Mouse (Mus musculus) midbrain, postnatal 0 days (tissue): ENCODE data around the gene Strn. TPM values are rescaled to one million over a fixed set of nuclear protein-coding genes. Genes with fewer than 3 reads are reported as not detected.

Source experiments
- ATAC-seq: fragments of 200-750 bp; cut with Nextera tagmentation; 2 replicates; pipeline ENCODE4 v1.8.0; 2017; ENCODE audit warnings: moderate number of reproducible peaks, mild to moderate bottlenecking, moderate TSS enrichment, moderate library complexity; ENCODE audit not compliant: low FRiP score
- DNase-seq: peaks from one replicate; pipeline ENCODE4 v3.0.0-alpha.2; 2015; ENCODE audit warnings: low spot score
- H3K27ac ChIP-seq: fragments of 300-500 bp; sonication (generic); 2 replicates; pipeline ENCODE4 v1.5.1; 2014; ENCODE audit warnings: low read depth, mild to moderate bottlenecking, low read length, mixed read lengths
- H3K27me3 ChIP-seq: fragments of 300-500 bp; sonication (generic); 2 replicates; pipeline ENCODE4 v1.6.1; 2014; ENCODE audit warnings: low read length, control low read depth, mixed read lengths; ENCODE audit not compliant: insufficient read depth
- H3K36me3 ChIP-seq: fragments of 300-500 bp; sonication (generic); 2 replicates; pipeline ENCODE4 v1.6.1; 2014; ENCODE audit warnings: low read length, control low read depth, mixed read lengths; ENCODE audit not compliant: insufficient read depth
- H3K4me1 ChIP-seq: fragments of 300-500 bp; sonication (generic); 2 replicates; pipeline ENCODE4 v1.6.1; 2014; ENCODE audit warnings: mild to moderate bottlenecking, control low read depth, antibody characterized with exemption, low read length, mixed read lengths; ENCODE audit not compliant: insufficient read depth
- H3K4me2 ChIP-seq: fragments of 300-500 bp; sonication (generic); 2 replicates; pipeline ENCODE4 v1.6.1; 2014; ENCODE audit warnings: low read depth, mild to moderate bottlenecking, low read length, mixed read lengths; ENCODE audit not compliant: poor library complexity, severe bottlenecking
- H3K4me3 ChIP-seq: fragments of 300-500 bp; sonication (generic); 2 replicates; pipeline ENCODE4 v1.5.1; 2014; ENCODE audit warnings: low read depth, mild to moderate bottlenecking, low read length, moderate library complexity
- H3K9ac ChIP-seq: fragments of 300-500 bp; sonication (generic); replicated peaks from 2 replicates; pipeline ENCODE4 v1.6.1; 2014; ENCODE audit warnings: mild to moderate bottlenecking, low read length, moderate library complexity, mixed read lengths; ENCODE audit not compliant: poor library complexity, severe bottlenecking
- H3K9me3 ChIP-seq: fragments of 300-500 bp; sonication (generic); 2 replicates; pipeline ENCODE4 v1.6.1; 2016; ENCODE audit warnings: low read length, control low read depth
- CTCF ChIP-seq: IDR thresholded peaks from 2 replicates; pipeline ENCODE4 v1.5.1; 2016; ENCODE audit warnings: antibody characterized with exemption, mild to moderate bottlenecking
- WGBS: fragments of 180-500 bp; shearing (Covaris S2); extraction: QIAGEN DNeasy Blood & Tissue Kit; methylation state at CpG from one replicate; pipeline ENCODE4 v1.1.7; 2014; 5-methylcytosine and 5-hydroxymethylcytosine counted together
- polyA plus RNA-seq: library from polyadenylated mRNA; unstranded; fragments of >200 nt; fragmentation: Nextera tagmentation; extraction: Ambion mirVana; gene quantifications from 2 replicates; pipeline ENCODE4 v1.2.1, GENCODE M21; 2015
- total RNA-seq: library from RNA; depleted of rRNA; stranded (reverse); fragments of >200 nt; gene quantifications from 2 replicates; pipeline ENCODE4 v1.2.3, GENCODE M21; 2014; rRNA removed

Gene Strn
- total and polyA plus RNA-seq, 2 experiments from 2014 or later = 4.2 to 22.4 TPM

DNA sequence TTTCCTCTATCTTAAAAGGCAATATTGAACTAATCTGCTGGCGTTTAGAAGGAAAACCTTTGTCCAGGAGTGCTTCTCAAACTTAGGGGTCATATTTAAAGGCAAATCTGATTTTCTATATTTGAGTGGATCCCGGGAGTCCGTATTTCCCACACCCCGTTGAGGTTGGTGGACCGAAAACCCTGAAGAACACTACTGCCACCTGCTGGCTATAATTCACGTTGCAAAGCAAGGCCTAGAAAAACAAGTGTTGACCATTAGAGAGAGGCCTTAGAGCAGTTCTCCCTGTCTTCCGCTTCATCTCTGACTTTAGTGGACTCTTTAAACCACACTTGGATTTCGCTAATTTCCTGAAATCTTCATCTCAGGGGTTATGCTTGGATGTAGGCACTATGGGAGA lies 133.1 kb downstream of the Strn start:
- H3K9ac ChIP-seq = no peak overlapping the region
- H3K4me2 ChIP-seq = no peak overlapping the region
- no peaks in the 10 kb centered on the region for H3K9me3 ChIP-seq
- H3K27ac ChIP-seq = no peak overlapping the region
- peak; percentile 98 for TF ChIP-seq CTCF
- H3K4me3 ChIP-seq = no peak overlapping the region
- H3K36me3 ChIP-seq = no peaks in the 10 kb centered on the region
- 32% methylated on average over 8 of the region's 8 CpGs for WGBS
- DNase-seq (peak; percentile 91), ATAC-seq (no peak)
- no peaks in the 10 kb centered on the region for H3K27me3 ChIP-seq
- H3K4me1 ChIP-seq = 0 out of 2 replicates have a peak, but pooled peaks cover 4% of the 10 kb centered on the region

DNA sequence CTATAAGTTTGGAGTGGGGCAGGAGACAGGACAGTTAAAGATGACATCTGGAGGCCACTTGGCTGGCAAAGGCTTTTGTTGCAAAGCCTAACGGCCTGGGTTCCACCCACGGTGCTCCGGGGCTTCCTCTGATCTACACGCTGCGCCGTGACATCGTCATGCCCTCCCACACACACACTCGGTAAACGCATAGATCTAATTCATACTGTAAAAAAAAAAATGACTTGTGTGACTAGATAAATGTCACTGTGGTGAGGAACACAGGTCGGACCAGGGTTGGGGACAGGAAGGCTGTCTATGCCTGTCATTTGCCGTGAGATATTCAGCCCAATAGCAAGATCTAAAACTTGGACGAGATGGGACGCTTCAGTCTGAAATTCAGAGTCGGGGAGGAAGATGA lies 134.7 kb downstream of the Strn start:
- H3K27ac ChIP-seq = no peak overlapping the region
- ATAC-seq (no peak), DNase-seq (no peak)
- WGBS = 86% methylated on average over 14 of the region's 14 CpGs
- no peaks in the 10 kb centered on the region for H3K36me3 ChIP-seq
- no peak overlapping the region for H3K4me3 ChIP-seq
- H3K9me3 ChIP-seq = no peaks in the 10 kb centered on the region
- H3K4me1 ChIP-seq = 0 out of 2 replicates have a peak, but pooled peaks cover 4% of the 10 kb centered on the region
- TF ChIP-seq CTCF = no peak
- H3K9ac ChIP-seq = no peak overlapping the region
- no peak overlapping the region for H3K4me2 ChIP-seq
- H3K27me3 ChIP-seq = no peaks in the 10 kb centered on the region

DNA sequence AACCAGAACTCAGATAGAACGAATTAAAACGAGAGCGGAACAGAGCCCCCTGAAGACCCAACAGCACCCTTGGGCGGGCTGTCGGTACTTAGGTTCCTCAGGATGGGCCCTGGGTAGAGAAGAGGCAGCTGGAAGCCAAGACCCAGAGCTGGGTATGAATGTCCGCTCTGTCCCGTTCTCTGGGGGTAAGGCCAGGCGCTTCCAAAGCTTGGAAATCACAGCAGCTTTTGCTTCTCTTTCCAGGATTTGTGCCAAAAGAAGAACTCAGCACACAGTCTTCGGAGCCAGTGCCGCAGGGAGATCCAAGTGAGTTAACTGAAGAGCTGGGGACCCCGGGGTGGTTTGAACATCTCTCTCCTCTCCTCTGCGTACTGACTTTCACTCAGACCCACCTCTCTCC lies 135.4 kb downstream of the Strn start:
- no peak for TF ChIP-seq CTCF
- H3K4me2 ChIP-seq = no peak overlapping the region
- ATAC-seq = peak; percentile 53; the same call in 1 of the 2 replicates
- H3K4me1 ChIP-seq = 0 out of 2 replicates have a peak, but pooled peaks cover 4% of the 10 kb centered on the region
- H3K4me3 ChIP-seq = no peak overlapping the region
- 62% methylated on average over 12 of the region's 12 CpGs for WGBS
- H3K27me3 ChIP-seq = no peaks in the 10 kb centered on the region
- no peaks in the 10 kb centered on the region for H3K36me3 ChIP-seq
- H3K27ac ChIP-seq = no peak overlapping the region
- H3K9me3 ChIP-seq = no peaks in the 10 kb centered on the region
- peak; percentile 50 for DNase-seq
- H3K9ac ChIP-seq = no peak overlapping the region

DNA sequence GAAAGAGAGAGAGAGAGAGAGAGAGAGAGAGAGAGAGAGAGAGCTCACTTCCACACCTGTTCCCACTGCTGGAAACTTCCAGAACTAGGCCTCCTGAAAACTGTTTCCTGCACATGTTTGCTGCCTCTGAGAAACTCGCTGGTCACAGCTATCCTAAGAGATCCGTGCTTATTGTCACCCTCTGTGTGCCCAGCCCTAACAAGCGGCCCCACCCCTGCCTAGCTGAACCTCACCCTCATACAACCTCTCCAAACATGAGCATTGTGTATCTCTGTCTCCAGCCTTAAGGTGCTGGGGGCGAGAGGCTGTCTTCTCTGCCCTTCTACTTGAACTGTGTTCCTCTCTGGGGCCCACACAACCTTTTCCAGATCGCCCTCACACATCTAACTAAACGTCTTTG lies 136.0 kb downstream of the Strn start:
- H3K9me3 ChIP-seq = no peaks in the 10 kb centered on the region
- H3K4me2 ChIP-seq = no peak overlapping the region
- 75% methylated on average over 6 of the region's 6 CpGs for WGBS

More for the DNA sequence above, 136.0 kb downstream of the Strn start:
- 0 out of 2 replicates have a peak, but pooled peaks cover 4% of the 10 kb centered on the region for H3K4me1 ChIP-seq
- no peak for ATAC-seq
- H3K36me3 ChIP-seq = no peaks in the 10 kb centered on the region
- no peak for TF ChIP-seq CTCF
- H3K27me3 ChIP-seq = no peaks in the 10 kb centered on the region
- no peak for DNase-seq
- no peak overlapping the region for H3K9ac ChIP-seq
- H3K27ac ChIP-seq = no peak overlapping the region
- no peak overlapping the region for H3K4me3 ChIP-seq

Other genes starting within 250 kb of the Strn start
- 11.1 and 11.6 TPM in 2 replicates for gene Vit, start 229.1 kb downstream of the Strn start, total RNA-seq
- 12.4 and 13.7 TPM in 2 replicates for gene Vit, start 229.1 kb downstream of the Strn start, polyA plus RNA-seq
- 52.0 and 56.6 TPM in 2 replicates for gene Heatr5b, start 98.2 kb upstream of the Strn start, total RNA-seq
- 11.5 and 11.7 TPM in 2 replicates for gene Heatr5b, start 98.2 kb upstream of the Strn start, polyA plus RNA-seq
- 31.9 and 38.2 TPM in 2 replicates for gene Gpatch11, start 98.4 kb upstream of the Strn start, total RNA-seq
- gene Gpatch11, start 98.4 kb upstream of the Strn start, polyA plus RNA-seq = 48.5 and 49.0 TPM in 2 replicates
- 3.3 and 4.0 TPM in 2 replicates for gene Eif2ak2, start 145.4 kb upstream of the Strn start, total RNA-seq
- 3.1 and 4.0 TPM in 2 replicates for gene Eif2ak2, start 145.4 kb upstream of the Strn start, polyA plus RNA-seq
- gene Sult6b1, start 169.8 kb upstream of the Strn start, total RNA-seq = not detected in 2 replicates
- not detected in 2 replicates for gene Sult6b1, start 169.8 kb upstream of the Strn start, polyA plus RNA-seq
- 17.6 and 25.4 TPM in 2 replicates for gene Cebpzos, start 179.3 kb upstream of the Strn start, total RNA-seq
- 132 TPM in 2 replicates for gene Cebpzos, start 179.3 kb upstream of the Strn start, polyA plus RNA-seq
- 18.4 and 20.9 TPM in 2 replicates for gene Cebpz, start 199.9 kb upstream of the Strn start, total RNA-seq
- gene Cebpz, start 199.9 kb upstream of the Strn start, polyA plus RNA-seq = 43.3 and 46.2 TPM in 2 replicates
- 27.5 and 29.9 TPM in 2 replicates for gene Ndufaf7, start 199.9 kb upstream of the Strn start, total RNA-seq
- gene Ndufaf7, start 199.9 kb upstream of the Strn start, polyA plus RNA-seq = 56.4 and 61.6 TPM in 2 replicates